Mouse (Mus musculus) ES-Bruce4 (cell line): ENCODE data around the gene Pik3r5.

Experiments used
- CTCF ChIP-seq: IDR thresholded peaks from one replicate; pipeline ENCODE4 v1.8.1; 2011; ENCODE audit warnings: low read depth, low read length
- EP300 ChIP-seq: IDR thresholded peaks from 2 replicates; pipeline ENCODE4 v1.6.1; 2011; ENCODE audit warnings: low read depth, low read length; ENCODE audit not compliant: insufficient read depth
- POLR2A ChIP-seq: IDR thresholded peaks from one replicate; pipeline ENCODE4 v1.8.1; 2011; ENCODE audit warnings: low read length; ENCODE audit not compliant: insufficient read depth

- TF ChIP-seq POLR2A (no peak), CTCF (peak; percentile 72), EP300 (no peak)
Observed at GRCm38 (mm10) chr11:68408127-68408526, 23.8 kb upstream of the Pik3r5 start.
